Mouse (Mus musculus): ENCODE results near the gene Pcdh17. TPM values are rescaled to one million over a fixed set of nuclear protein-coding genes. Genes with fewer than 3 reads are reported as not detected.

The Pcdh17 gene
- total RNA-seq (2015; ENCODE audit: low replicate concordance) = not detected in 2 replicates
- total RNA-seq (2017; ENCODE audit: low replicate concordance) = not detected in 2 replicates

- peak; percentile 80; the same call in 1 of the 2 replicates for ATAC-seq (replicated peaks; ENCODE audit: low FRiP score, poor library complexity, severe bottlenecking)
These were observed at the start of gene Pcdh17 for GRCm38 (mm10) chr14:84443288-84443686. TSS of gene Pcdh17 (plus strand) at chr14:84443563.

GRCm38 (mm10) chr14:84397137-84397536 is 46.2 kb upstream of the Pcdh17 start:
- no peak for ATAC-seq (replicated peaks; ENCODE audit: low FRiP score, poor library complexity, severe bottlenecking)

- no peak for ATAC-seq (replicated peaks; ENCODE audit: low FRiP score, poor library complexity, severe bottlenecking)
These were observed 18.6 kb upstream of the Pcdh17 start for GRCm38 (mm10) chr14:84424736-84425135.

- no peak for ATAC-seq (replicated peaks; ENCODE audit: low FRiP score, poor library complexity, severe bottlenecking)
These were observed 16.7 kb upstream of the Pcdh17 start for GRCm38 (mm10) chr14:84426616-84427015.

- no peak for ATAC-seq (replicated peaks; ENCODE audit: low FRiP score, poor library complexity, severe bottlenecking)
These were observed 5.1 kb upstream of the Pcdh17 start for GRCm38 (mm10) chr14:84438066-84438770.

- ATAC-seq (replicated peaks; ENCODE audit: low FRiP score, poor library complexity, severe bottlenecking) = no peak
These were observed 2.5 kb upstream of the Pcdh17 start for GRCm38 (mm10) chr14:84440903-84441302.

GRCm38 (mm10) chr14:84442528-84443287 is 655 bp upstream of the Pcdh17 start:
- ATAC-seq (replicated peaks; ENCODE audit: low FRiP score, poor library complexity, severe bottlenecking) = no peak

- no peak for ATAC-seq (replicated peaks; ENCODE audit: low FRiP score, poor library complexity, severe bottlenecking)
These were observed 398 bp downstream of the Pcdh17 start for GRCm38 (mm10) chr14:84443761-84444160.

DNA sequence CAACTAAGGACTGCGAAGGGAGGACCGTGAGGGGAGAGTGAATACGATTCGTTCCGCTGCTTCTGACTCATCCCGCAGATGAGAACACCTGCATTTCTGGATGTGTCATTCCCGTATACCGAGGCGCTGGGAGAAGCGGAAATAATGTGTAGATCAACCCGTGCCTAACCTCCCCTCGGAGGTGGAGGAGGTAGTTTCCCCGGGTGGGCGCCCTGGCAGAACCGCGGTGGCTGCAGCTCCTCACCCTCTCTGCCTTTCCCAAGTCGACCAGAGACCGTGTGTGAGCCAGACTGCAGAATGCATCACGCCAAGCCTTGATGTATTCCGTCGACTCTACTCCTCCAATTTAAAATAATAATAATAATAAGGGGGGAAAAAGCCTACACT is 906 bp downstream of the Pcdh17 start:
- no peak for ATAC-seq (replicated peaks; ENCODE audit: low FRiP score, poor library complexity, severe bottlenecking)

DNA sequence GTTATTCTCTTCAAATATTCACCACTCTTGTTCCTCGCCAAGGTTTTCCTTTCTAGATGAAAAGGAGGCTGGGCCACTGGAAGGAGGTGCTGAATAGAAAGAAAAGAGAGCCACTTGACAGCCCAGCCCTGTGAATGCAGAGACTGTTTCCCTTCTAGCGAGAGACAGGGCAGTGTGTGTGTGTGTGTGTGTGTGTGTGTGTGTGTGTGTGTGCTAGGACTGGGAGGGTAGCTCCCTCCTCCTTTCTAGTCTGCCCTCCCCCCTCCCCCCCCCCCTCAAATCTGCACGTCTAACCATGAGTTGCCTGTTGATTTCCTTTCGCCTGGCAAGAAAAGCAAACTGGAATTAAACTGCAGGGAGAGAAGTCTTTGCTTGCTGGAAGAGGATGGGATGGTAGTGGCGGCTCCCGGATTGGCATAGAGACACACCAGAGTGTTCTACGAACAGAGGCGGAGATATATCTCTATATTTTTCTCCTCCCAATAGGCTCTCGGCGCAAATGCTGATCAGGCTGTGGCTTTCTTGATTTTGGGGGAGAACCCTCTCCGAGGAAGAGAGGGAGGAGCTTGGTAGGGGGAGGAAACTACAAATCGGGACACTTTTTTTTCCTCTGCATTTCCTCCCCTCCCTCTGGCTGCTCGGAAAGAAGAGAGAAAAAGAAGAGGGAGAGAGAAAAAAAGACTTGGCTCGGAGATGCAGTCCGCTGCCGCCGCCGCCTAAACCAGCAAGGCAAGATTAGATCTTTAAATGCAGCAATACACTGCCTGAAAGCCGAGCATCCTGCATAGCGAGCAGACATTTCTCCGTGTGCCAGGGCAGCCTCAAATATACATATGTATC is 1.5 kb downstream of the Pcdh17 start:
- no peak for ATAC-seq (replicated peaks; ENCODE audit: low FRiP score, poor library complexity, severe bottlenecking)

DNA sequence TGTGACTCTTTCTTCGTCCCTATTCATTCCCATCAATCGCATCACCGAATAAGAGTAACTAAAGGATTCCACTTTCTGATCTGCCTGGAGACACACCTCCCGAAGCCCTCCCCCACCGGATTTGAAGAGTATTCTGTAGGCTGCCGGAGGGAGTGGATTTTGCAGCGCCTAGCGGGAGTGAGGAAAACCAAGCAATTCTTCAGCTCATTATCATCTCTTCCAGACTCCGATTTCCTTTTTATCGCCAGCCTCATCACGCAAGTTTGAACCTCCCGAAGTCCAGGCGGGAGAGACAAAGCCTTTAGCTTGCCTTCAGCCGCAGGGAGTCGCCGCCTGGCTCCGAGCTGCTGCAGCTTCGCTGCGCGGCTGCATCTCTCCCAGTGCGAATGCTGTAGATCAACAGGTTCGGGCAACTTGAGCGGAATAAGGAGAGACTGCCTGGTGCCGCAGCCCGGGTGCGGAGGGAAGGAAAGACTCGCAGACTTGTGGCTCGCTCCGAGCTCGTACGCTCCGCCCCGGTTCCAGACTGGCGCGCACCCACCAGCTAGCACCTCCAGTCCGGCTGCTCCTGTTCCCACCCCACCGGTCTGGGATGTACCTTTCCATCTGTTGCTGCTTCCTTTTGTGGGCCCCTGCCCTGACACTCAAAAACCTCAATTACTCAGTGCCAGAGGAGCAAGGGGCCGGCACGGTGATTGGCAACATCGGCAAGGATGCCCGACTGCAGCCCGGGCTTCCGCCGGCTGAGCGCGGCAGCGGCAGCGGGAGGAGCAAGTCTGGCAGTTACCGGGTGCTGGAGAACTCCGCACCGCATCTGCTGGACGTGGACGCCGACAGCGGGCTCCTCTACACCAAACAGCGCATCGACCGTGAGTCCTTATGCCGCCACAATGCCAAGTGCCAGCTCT is 2.4 kb downstream of the Pcdh17 start:
- ATAC-seq (replicated peaks; ENCODE audit: low FRiP score, poor library complexity, severe bottlenecking) = no peak

- ATAC-seq (replicated peaks; ENCODE audit: low FRiP score, poor library complexity, severe bottlenecking) = no peak
These were observed 3.1 kb downstream of the Pcdh17 start for GRCm38 (mm10) chr14:84446411-84446915.

DNA sequence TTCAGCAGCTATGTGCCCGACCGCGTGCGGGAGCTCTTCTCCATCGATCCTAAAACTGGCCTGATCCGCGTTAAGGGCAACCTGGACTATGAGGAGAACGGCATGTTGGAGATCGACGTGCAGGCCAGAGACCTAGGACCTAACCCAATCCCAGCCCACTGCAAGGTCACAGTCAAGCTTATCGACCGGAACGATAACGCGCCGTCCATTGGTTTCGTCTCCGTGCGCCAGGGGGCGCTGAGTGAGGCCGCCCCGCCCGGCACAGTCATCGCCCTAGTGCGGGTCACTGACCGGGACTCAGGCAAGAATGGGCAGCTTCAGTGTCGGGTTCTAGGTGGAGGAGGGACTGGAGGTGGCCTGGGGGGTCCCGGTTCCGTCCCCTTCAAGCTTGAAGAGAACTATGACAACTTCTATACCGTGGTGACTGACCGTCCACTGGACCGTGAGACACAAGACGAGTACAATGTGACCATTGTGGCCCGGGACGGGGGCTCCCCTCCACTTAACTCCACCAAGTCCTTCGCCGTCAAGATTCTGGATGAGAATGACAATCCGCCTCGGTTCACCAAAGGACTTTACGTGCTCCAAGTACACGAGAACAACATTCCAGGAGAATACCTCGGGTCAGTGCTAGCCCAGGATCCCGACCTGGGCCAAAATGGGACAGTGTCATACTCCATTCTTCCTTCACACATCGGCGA is 3.7 kb downstream of the Pcdh17 start:
- ATAC-seq (replicated peaks; ENCODE audit: low FRiP score, poor library complexity, severe bottlenecking) = no peak

DNA sequence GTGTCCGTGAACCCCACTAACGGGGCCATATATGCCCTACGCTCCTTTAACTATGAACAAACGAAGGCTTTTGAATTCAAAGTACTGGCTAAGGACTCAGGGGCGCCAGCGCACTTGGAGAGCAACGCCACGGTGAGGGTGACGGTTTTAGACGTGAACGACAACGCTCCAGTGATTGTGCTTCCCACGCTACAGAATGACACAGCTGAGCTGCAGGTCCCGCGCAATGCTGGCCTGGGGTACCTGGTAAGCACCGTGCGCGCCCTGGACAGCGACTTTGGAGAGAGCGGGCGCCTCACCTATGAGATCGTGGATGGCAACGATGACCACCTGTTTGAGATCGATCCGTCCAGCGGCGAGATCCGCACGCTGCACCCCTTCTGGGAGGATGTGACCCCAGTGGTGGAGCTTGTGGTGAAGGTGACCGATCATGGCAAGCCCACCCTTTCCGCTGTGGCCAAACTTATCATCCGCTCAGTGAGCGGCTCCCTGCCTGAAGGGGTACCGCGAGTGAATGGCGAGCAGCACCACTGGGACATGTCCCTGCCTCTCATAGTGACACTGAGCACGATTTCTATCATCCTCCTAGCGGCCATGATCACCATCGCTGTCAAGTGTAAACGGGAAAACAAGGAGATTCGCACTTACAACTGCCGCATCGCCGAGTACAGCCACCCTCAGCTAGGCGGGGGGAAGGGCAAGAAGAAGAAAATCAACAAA is 4.5 kb downstream of the Pcdh17 start:
- no peak for ATAC-seq (replicated peaks; ENCODE audit: low FRiP score, poor library complexity, severe bottlenecking)

GRCm38 (mm10) chr14:84448381-84448771 is 5.0 kb downstream of the Pcdh17 start:
- no peak for ATAC-seq (replicated peaks; ENCODE audit: low FRiP score, poor library complexity, severe bottlenecking)

DNA sequence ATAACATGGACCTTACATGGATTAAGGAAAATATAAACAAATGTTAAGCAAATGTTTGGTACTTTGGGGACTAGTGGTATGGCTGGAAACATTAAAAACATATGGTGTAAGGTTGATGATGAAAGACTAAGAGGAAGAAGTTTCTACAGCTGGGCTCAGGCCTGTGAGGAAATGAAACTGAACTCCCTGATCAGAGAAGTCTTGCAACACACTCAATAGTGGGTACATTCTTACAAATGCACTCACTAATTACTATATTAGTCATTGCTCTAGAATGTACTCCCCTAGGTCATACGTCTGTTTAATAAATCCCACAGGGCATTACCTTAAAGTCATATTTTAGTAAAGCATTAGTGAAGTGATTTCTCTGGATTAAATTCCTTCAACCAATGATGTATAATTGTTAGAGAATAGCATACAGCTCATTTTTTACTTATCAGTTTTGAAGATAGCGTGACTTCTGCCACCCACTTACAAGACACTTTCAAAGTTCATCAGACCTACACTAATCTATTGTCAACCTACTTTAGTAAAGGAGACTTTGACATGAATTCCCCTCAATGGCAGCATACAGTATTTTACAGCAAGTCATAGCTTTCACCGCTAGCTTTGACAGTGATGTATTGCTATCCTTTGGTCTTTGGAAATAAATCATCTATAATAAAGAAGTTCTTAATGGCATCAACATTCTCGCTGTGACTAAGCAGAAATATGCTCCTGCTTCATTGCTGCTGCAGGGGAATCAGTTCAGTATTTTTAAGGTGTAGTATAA is 10.9 kb downstream of the Pcdh17 start:
- no peak for ATAC-seq (replicated peaks; ENCODE audit: low FRiP score, poor library complexity, severe bottlenecking)

DNA sequence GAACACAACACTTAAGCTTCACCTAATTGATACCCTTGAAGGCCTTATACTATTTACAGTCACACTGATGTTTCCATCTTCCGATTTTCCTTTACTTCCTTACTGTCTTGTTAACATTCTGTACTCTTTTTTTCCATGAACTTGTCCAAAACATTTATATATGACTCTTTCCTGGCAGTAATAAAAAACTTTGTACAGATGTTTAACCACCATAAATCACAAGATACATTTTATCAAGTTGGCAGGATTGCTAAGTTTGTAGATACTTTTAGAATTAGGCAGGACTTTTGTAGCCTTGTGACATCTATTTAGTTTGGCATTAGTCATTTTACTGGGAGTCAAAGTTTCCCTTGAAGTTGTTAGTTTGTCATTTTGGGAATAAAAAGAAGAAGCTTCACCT is 32.1 kb downstream of the Pcdh17 start:
- ATAC-seq (replicated peaks; ENCODE audit: low FRiP score, poor library complexity, severe bottlenecking) = no peak

Measured in erythroblast, adult 5-6 weeks (primary cell).